Mouse (Mus musculus) thymus, adult 2 months (tissue): ENCODE results near the gene Mecr.

Source experiments
- CTCF ChIP-seq: fragments of 200-500 bp; IDR thresholded peaks from 2 replicates; pipeline ENCODE4 v1.5.1; 2012; ENCODE audit warnings: mild to moderate bottlenecking, control low read depth, low read length, moderate library complexity, borderline replicate concordance; ENCODE audit not compliant: control insufficient read depth, poor library complexity, insufficient read depth; ENCODE audit errors: extremely low read depth
- POLR2A ChIP-seq: fragments of 200-500 bp; IDR thresholded peaks from 2 replicates; pipeline ENCODE4 v1.6.1; 2012; ENCODE audit warnings: mild to moderate bottlenecking, low read length, control low read depth, moderate library complexity; ENCODE audit not compliant: control insufficient read depth, poor library complexity, insufficient read depth; ENCODE audit errors: extremely low read depth

GRCm38 (mm10) chr4:131814869-131815268, 28.4 kb upstream of the Mecr start:
- TF ChIP-seq CTCF: no peak
- TF ChIP-seq POLR2A: no peak
